Mouse (Mus musculus): ENCODE data around the gene D630036H23Rik. TPM values are rescaled to one million over a fixed set of nuclear protein-coding genes. Genes with fewer than 3 reads are reported as not detected.

Gene D630036H23Rik
- total and polyA plus RNA-seq, 3 experiments: 1.2 to 2.2 (median 1.6) TPM

- ATAC-seq (ENCODE audit: extremely low read depth, insufficient number of reproducible peaks, low FRiP score, poor library complexity, severe bottlenecking): peak; percentile 10; the same call in 1 of the 2 replicates
- no peaks in the 10 kb centered on the region; the same call in 1 of the 2 replicates for H3K9me3 ChIP-seq (replicated peaks)
- no peaks in the 10 kb centered on the region for H3K36me3 ChIP-seq (replicated peaks)
- DNase-seq (ENCODE audit: low spot score): no peak
- H3K4me3 ChIP-seq (ENCODE audit: low read depth, low read length): no peak overlapping the region
- H3K4me1 ChIP-seq (ENCODE audit: insufficient read depth, low read depth, low read length): peaks cover 18% of the 10 kb centered on the region
- H3K27me3 ChIP-seq (ENCODE audit: insufficient read depth, low read length): no peaks in the 10 kb centered on the region
- TF ChIP-seq GATA2 (IDR thresholded peaks at IDR 0.05; ENCODE audit: borderline replicate concordance, low read depth, low read length) (no peak), CTCF (IDR thresholded peaks at IDR 0.05; ENCODE audit: low read depth, low read length) (no peak), TAL1 (conservative IDR thresholded peaks at IDR 0.05; ENCODE audit: low read depth, low read length) (no peak)
Measured at GRCm38 (mm10) chr12:36360064-36360463, 21.9 kb downstream of the D630036H23Rik start.

- TF ChIP-seq POLR2AphosphoS5 (IDR thresholded peaks at IDR 0.05; ENCODE audit: insufficient replicate concordance, low read depth, low read length) (no peak), TAL1 (conservative IDR thresholded peaks at IDR 0.05; ENCODE audit: low read depth, low read length) (no peak), CTCF (IDR thresholded peaks at IDR 0.05; ENCODE audit: low read depth, low read length) (no peak), GATA2 (IDR thresholded peaks at IDR 0.05; ENCODE audit: borderline replicate concordance, low read depth, low read length) (no peak), GATA1 (IDR thresholded peaks at IDR 0.05; ENCODE audit: borderline replicate concordance, low read length) (no peak)
Measured at GRCm38 (mm10) chr12:36344131-36344530, 37.9 kb downstream of the D630036H23Rik start.

GRCm38 (mm10) chr12:36333837-36334281, 48.1 kb downstream of the D630036H23Rik start:
- Histone ChIP-seq H3K9me3 (replicated peaks) (peaks cover 2% of the 10 kb centered on the region), H3K27me3 (ENCODE audit: insufficient read depth, low read length) (no peaks in the 10 kb centered on the region), H3K36me3 (replicated peaks) (no peaks in the 10 kb centered on the region), H3K4me1 (ENCODE audit: insufficient read depth, low read depth, low read length) (peaks cover 6% of the 10 kb centered on the region), H3K4me3 (ENCODE audit: low read depth, low read length) (no peak overlapping the region)
- TF ChIP-seq CTCF (IDR thresholded peaks at IDR 0.05; ENCODE audit: low read depth, low read length): no peak
- TF ChIP-seq POLR2AphosphoS5 (IDR thresholded peaks at IDR 0.05; ENCODE audit: insufficient replicate concordance, low read depth, low read length): no peak
- no peak for TF ChIP-seq GATA1 (IDR thresholded peaks at IDR 0.05; ENCODE audit: borderline replicate concordance, low read length)
- TF ChIP-seq TAL1 (conservative IDR thresholded peaks at IDR 0.05; ENCODE audit: low read depth, low read length): no peak
- no peak for TF ChIP-seq GATA2 (IDR thresholded peaks at IDR 0.05; ENCODE audit: borderline replicate concordance, low read depth, low read length)
- ATAC-seq (ENCODE audit: extremely low read depth, insufficient number of reproducible peaks, low FRiP score, poor library complexity, severe bottlenecking) (no peak), DNase-seq (ENCODE audit: low spot score) (no peak)

More at GRCm38 (mm10) chr12:36344131-36344530, 37.9 kb downstream of the D630036H23Rik start:
- Histone ChIP-seq H3K36me3 (replicated peaks) (no peaks in the 10 kb centered on the region), H3K27me3 (ENCODE audit: insufficient read depth, low read length) (no peaks in the 10 kb centered on the region), H3K9me3 (replicated peaks) (peaks cover 3% of the 10 kb centered on the region), H3K4me1 (ENCODE audit: insufficient read depth, low read depth, low read length) (no peaks in the 10 kb centered on the region), H3K4me3 (ENCODE audit: low read depth, low read length) (no peak overlapping the region)
- ATAC-seq (ENCODE audit: extremely low read depth, insufficient number of reproducible peaks, low FRiP score, poor library complexity, severe bottlenecking) (no peak), DNase-seq (ENCODE audit: low spot score) (no peak)

GRCm38 (mm10) chr12:36332676-36333075, 49.3 kb downstream of the D630036H23Rik start:
- H3K4me1 ChIP-seq (ENCODE audit: insufficient read depth, low read depth, low read length): peaks cover 6% of the 10 kb centered on the region
- no peaks in the 10 kb centered on the region for H3K27me3 ChIP-seq (ENCODE audit: insufficient read depth, low read length)
- TF ChIP-seq CTCF (IDR thresholded peaks at IDR 0.05; ENCODE audit: low read depth, low read length): no peak
- no peak for TF ChIP-seq TAL1 (conservative IDR thresholded peaks at IDR 0.05; ENCODE audit: low read depth, low read length)
- no peak for TF ChIP-seq GATA2 (IDR thresholded peaks at IDR 0.05; ENCODE audit: borderline replicate concordance, low read depth, low read length)
- TF ChIP-seq GATA1 (IDR thresholded peaks at IDR 0.05; ENCODE audit: borderline replicate concordance, low read length): no peak
- no peak for TF ChIP-seq POLR2AphosphoS5 (IDR thresholded peaks at IDR 0.05; ENCODE audit: insufficient replicate concordance, low read depth, low read length)
- no peak overlapping the region for H3K4me3 ChIP-seq (ENCODE audit: low read depth, low read length)
- H3K36me3 ChIP-seq (replicated peaks): no peaks in the 10 kb centered on the region
- DNase-seq (ENCODE audit: low spot score) (no peak), ATAC-seq (ENCODE audit: extremely low read depth, insufficient number of reproducible peaks, low FRiP score, poor library complexity, severe bottlenecking) (no peak)
- H3K9me3 ChIP-seq (replicated peaks): peaks cover 2% of the 10 kb centered on the region

Other genes starting within 250 kb of the D630036H23Rik start
- gene Ankmy2, start 225.1 kb downstream of the D630036H23Rik start, total RNA-seq (2014; fragmentation: Nextera tagmentation): 41.8 and 49.1 TPM in 2 replicates
- 44.1 and 49.6 TPM in 2 replicates for gene Ankmy2, start 225.1 kb downstream of the D630036H23Rik start, total RNA-seq (2017)
- gene Ankmy2, start 225.1 kb downstream of the D630036H23Rik start, polyA plus RNA-seq (2012): 2.5 and 2.7 TPM in 2 replicates
- 134 and 138 TPM in 2 replicates for gene Bzw2, start 224.1 kb downstream of the D630036H23Rik start, total RNA-seq (2014; fragmentation: Nextera tagmentation)
- 129 and 140 TPM in 2 replicates for gene Bzw2, start 224.1 kb downstream of the D630036H23Rik start, total RNA-seq (2017)
- gene Bzw2, start 224.1 kb downstream of the D630036H23Rik start, polyA plus RNA-seq (2012): 17.6 and 23.8 TPM in 2 replicates
- gene Lrrc72, start 128.8 kb downstream of the D630036H23Rik start, total RNA-seq (2014; fragmentation: Nextera tagmentation): not detected in 2 replicates
- 0.35 TPM in 1 of 2 replicates, not detected in the other for gene Lrrc72, start 128.8 kb downstream of the D630036H23Rik start, total RNA-seq (2017)
- not detected in 2 replicates for gene Lrrc72, start 128.8 kb downstream of the D630036H23Rik start, polyA plus RNA-seq (2012)
- gene Sostdc1, start 68.0 kb downstream of the D630036H23Rik start, total RNA-seq (2014; fragmentation: Nextera tagmentation): not detected in 2 replicates
- not detected in 2 replicates for gene Sostdc1, start 68.0 kb downstream of the D630036H23Rik start, total RNA-seq (2017)
- gene Sostdc1, start 68.0 kb downstream of the D630036H23Rik start, polyA plus RNA-seq (2012): not detected in 2 replicates
- 4.7 and 7.2 TPM in 2 replicates for gene Ispd, start 731 bp downstream of the D630036H23Rik start, total RNA-seq (2014; fragmentation: Nextera tagmentation)
- 6.2 and 10.2 TPM in 2 replicates for gene Ispd, start 731 bp downstream of the D630036H23Rik start, total RNA-seq (2017)
- 1.5 and 1.9 TPM in 2 replicates for gene Ispd, start 731 bp downstream of the D630036H23Rik start, polyA plus RNA-seq (2012)